Mouse (Mus musculus): ENCODE measurements around the gene Coa5.

DNA sequence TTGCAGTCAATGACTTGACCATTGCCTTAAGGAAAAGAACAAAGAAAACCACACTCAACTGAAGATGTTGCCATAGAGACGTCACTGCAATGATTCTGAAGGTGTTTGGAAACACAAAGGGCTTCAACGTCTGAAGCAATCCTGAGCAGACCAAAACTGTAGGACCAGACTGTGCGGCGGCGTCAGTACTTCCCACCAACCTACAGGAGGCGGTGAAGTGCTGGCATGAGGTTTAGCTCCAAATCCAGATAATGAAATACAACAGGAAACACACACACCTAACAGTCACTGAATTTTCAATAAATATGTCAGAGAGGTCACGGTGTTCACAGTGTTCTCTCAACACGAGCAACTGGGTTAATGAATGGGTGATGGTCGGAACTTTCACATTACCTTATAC lies 49.2 kb upstream of the Coa5 start:
- TF ChIP-seq CTCF (IDR thresholded peaks at IDR 0.05; ENCODE audit: low read depth, low read length) (no peak), POLR2A (IDR thresholded peaks at IDR 0.05; ENCODE audit: borderline replicate concordance, low read depth, low read length) (no peak)
